Mouse (Mus musculus): Measurements from ENCODE around the gene Gmpr.
A peak's percentile ranks its signal among the peaks of the same experiment; 100 is the strongest.

The Gmpr gene

DNA sequence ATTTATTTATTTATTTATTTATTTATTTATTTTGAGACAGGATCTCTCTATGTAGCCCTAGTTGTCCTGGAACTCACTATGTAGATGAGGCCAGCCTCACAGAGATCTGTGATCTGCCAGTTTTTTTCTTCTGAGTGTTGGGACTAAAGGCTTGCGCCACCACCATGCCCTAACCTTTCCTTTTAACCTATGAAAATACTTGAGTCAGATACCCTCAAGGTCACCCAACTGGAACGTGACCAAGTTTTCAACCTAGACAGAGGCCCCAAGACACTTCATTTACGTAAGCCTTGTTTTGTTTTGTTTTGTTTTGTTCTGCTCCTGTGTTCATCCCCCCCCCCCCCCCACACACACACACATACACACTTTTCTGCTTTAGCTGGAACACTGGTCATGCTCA lies 1.7 kb upstream of the Gmpr start:
- no peak for DNase-seq (ENCODE audit: inconsistent ontology term)

DNA sequence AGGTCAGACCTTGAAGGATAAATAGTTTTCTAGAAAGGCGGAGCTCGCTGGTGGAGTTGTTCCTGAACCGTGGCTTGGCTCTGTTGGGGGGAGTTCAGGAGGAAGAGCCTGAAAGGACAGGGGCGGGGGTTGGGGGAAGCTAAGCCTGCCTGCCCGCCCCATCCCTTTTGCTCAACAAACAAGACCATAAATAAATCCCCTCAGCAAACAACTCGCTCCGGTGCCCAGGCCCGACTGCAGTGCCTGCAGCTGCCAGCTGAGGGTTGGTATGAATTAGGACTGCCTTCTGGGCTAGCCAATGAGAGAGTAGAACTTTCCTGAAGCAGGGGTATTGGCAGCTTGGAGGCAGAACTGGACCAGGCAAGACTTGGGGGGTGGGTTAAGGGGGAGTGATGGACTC lies 1.3 kb downstream of the Gmpr start:
- peak; percentile 39 for DNase-seq (ENCODE audit: inconsistent ontology term)

DNA sequence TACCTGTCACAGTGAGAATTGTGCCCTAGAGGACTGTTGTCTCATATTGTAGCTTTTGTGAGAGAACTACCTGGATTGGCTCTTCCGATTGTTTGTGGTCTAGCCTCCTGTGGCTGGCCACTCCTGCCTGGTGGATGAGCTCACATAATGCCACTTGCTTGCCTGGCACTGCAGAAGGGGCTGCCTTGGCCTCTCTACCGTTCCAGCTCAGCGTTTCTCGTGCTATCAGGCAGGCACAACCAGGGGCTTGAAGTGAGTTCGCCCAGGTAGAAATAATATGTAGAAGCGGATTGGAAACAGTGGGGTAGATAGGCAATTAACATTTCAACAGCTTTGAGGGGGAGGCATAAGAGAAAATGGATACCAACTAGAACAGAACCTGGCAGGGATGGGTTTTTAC lies 2.1 kb downstream of the Gmpr start:
- no peak for DNase-seq (ENCODE audit: inconsistent ontology term)

- no peak for DNase-seq (ENCODE audit: inconsistent ontology term)
Measured at GRCm38 (mm10) chr13:45511706-45512435, 4.6 kb downstream of the Gmpr start.

- DNase-seq (ENCODE audit: inconsistent ontology term) = no peak
Measured at GRCm38 (mm10) chr13:45512531-45512930, 5.3 kb downstream of the Gmpr start.

GRCm38 (mm10) chr13:45513009-45513984 lies 6.1 kb downstream of the Gmpr start:
- DNase-seq (ENCODE audit: inconsistent ontology term) = no peak

DNA sequence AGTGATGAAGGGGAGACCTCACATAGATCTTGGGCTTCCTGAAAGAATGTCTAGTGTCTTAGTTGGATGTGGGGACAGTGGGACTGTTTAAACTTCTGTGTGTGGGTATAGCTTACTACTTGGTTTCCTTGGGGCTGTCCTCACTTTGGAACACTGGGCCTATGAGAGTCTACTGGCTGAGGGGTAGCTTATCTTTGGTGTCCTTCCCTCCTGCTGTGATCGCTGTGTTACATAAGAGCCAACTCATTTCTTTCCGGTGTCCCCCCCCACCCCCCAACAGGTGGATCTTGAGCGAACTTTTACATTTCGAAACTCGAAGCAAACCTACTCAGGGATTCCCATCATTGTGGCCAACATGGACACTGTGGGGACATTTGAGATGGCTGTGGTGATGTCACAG lies 6.9 kb downstream of the Gmpr start:
- no peak for DNase-seq (ENCODE audit: inconsistent ontology term)

GRCm38 (mm10) chr13:45514832-45515422 lies 7.7 kb downstream of the Gmpr start:
- DNase-seq (ENCODE audit: inconsistent ontology term) = no peak

GRCm38 (mm10) chr13:45516501-45517393 lies 9.5 kb downstream of the Gmpr start:
- DNase-seq (ENCODE audit: inconsistent ontology term) = peak; percentile 71

DNA sequence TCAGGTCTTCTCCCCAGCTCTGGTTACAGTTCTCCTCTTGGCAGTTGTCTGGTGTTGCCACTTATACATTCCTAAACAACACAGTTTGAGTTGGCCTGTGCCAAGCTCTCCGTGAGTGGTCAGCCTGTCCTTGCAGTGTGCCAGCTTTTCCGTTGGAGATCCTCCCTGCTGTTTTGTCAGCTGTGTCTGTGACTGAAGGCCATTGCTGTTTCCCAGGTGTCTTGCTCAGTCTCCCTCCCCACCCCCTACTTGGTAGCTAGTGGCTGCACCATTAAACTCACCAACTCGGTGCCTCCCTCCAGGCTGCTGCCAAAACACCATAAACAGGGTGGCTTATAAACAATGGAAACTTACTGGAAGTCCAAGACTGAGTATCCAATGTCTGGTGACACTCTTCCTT lies 17.1 kb downstream of the Gmpr start:
- DNase-seq (ENCODE audit: inconsistent ontology term) = no peak

GRCm38 (mm10) chr13:45524791-45525435 lies 17.7 kb downstream of the Gmpr start:
- DNase-seq (ENCODE audit: inconsistent ontology term) = no peak

- DNase-seq (ENCODE audit: inconsistent ontology term) = peak; percentile 87
Measured at GRCm38 (mm10) chr13:45526230-45526629, 19.0 kb downstream of the Gmpr start.

DNA sequence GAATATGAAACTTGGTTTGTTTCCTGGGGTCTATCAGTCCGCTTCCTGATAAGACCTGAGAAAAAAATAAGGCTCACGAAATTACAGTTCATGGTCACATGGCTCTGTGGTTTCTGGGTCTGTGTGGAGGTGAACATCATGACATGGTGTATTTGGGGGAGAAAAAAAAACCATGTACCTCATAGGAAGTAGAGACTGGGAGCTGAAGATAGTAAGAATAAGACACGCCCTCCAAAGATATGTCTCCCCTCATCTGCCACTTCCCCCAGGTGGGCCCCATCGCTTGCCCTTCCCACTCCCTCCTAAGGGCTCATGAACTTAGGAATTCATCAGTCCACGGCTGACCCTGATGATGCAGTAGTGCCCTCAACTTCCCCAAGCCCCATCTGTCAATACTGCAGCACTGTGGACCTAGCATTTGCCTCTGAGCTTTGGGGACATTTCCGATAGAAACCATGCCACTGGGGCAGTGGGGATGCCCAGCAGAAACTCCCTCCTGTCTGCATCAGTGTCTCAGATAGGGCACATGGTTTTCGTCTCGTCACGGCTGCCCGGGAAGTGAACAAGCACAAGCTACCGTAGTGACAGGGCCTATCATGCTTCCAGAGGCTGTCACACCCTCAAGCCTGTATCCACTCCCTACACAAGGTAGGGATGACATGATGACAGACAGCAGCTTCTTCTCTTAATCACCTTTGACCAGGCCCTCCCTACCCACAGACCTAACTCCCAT lies 20.2 kb downstream of the Gmpr start:
- DNase-seq (ENCODE audit: inconsistent ontology term) = no peak

DNA sequence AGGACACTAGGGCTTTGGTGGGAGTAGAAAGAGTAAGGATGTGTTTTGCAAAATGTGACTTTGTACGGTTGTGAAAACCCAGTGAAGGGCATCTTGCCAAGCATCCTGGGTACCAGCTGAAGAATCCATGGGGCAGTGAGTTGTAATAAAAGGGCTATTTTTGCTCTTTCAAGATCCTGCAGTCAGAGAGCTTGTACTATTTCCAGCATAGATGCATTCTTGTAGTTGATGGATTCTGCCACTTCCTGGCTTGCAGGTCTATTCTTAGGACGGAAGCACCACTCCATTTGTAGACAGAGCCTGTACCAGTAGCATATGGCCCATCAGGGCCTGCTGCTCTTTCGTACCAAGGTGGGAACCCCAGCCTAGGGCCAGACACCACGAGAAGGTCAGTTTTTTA lies 21.5 kb downstream of the Gmpr start:
- DNase-seq (ENCODE audit: inconsistent ontology term) = no peak

DNA sequence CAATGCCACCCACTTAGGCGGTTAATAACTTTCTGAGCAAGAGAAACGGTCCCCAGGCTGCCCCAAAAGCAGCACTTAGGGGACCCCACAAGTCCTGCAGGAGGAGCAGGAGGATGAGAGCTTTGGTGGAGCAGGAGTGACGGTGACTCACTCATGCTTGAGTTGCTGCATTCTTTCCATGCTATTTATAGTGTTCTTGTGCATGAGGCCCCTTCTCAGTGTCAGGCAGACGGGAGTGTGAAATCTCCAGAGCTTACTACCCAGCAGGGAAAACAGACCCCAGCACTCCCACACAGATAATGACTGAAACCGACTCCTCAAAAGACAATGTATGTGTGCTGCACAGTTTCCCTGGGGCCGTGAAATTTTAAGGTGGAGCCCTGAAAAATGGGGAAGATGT lies 23.5 kb downstream of the Gmpr start:
- peak; percentile 60 for DNase-seq (ENCODE audit: inconsistent ontology term)

DNA sequence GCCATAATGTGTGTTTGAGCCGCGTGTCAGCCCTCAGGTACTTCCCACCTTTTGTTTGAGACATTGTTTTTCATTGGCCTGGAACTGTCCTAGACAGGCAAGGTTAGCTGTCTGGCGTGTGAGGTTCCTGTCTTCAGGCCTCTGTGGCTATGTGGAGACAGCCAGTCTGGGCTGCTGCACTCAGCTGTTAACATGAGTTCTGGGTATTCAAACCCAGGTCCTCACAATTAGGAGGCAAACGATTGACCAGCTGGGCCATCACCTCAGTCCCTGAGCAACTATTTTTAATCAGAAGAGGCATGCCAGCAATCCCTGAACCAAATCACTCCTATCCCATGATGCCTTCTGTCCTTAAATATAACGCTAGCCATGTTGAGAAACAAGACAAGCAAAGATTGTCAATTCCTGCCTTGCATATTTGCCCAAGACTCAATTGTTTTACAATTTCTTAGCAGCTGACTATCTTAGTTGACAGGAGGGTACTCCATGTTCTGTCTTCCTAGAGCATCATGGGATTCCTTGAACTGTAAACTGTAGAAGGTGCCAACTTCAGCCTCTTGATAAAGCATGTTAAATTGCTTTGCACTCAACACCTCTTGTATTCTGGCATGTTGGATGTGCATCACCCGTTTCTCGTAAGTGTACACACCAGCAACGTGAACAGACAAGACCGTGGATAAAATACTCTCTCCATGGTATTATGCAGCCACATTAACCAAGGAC lies 28.6 kb downstream of the Gmpr start:
- DNase-seq (ENCODE audit: inconsistent ontology term) = no peak

DNA sequence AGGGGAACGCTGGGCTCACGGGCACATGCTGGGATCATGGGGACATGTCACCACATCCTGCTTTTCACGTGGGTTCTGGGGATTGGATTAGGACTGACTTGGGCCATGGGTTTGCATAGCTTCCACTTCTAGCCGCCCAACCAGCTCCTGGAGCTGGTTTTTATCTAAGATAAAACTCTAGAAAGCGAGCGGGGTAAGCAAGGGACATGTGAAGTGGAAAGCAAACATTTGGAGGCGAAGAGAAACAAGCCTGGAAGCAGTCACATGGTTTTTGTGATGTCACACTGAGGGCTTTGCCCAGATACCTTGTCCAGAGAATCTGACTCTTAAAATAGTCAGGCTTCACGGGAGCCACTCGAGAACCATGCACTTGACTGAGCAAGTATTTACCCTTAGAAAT lies 29.9 kb downstream of the Gmpr start:
- no peak for DNase-seq (ENCODE audit: inconsistent ontology term)

GRCm38 (mm10) chr13:45538091-45538490 lies 30.8 kb downstream of the Gmpr start:
- no peak for DNase-seq (ENCODE audit: inconsistent ontology term)

DNA sequence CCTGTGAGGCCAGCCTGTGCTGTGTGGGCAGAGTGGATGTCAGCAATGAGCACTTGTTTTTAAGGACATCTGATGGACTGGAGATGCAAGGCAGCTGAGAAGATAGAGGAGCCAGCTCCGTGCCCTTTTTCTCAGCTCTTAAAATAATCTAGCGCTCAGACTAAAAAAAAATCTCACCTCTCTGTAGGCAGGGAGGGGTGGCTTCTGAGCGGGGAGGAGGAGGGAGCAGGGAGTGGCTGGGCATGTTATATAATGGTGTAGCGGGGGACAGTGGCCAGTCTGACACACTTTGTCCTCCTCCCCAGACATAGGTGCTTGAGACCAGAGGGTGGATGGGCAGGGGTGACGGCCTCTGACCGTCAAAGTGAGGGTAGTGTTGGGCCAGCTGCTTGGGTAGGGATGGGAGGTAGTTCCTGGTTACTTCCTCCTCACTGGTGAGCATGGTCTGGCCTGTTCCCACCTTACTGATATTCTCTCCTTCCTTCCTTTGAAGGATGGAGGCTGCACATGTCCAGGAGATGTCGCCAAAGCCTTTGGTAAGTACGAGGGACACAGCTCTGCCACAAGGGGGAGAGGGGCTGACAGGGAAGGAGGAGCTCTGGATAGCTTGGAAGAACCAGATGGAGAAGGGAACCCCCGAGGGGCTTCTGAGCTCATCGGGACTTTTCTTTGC lies 31.4 kb downstream of the Gmpr start:
- no peak for DNase-seq (ENCODE audit: inconsistent ontology term)
